Comparison of ENCODE assay signal across 10 mouse cellular contexts in the genomic region with DNA sequence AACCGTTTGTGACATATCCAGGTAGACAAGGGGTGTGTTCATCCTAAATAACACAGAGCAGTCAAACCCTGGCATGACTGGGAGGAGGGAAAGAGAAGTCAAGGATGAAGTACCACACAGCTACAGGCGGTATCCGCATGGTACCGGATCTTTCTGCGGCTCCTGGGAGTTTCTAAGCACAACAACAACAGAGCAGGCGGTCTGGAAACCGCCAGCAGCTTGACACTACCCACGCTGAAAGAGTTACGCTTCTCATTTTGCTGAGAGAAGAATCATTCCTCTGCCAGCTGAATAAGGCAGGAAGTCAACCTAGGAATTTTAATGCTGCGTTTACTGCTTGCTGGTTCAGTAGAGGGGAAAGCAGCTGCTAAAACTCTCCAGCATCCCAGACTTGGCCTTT.
DNase-seq lines count a peak whose midpoint lies in the region; ATAC-seq lines count a peak whose summit lies in the region.
"Had no signal": no experiment of that assay in that cellular context is flagged by ENCODE, and none has a peak within 500 bp of the region (broad histone marks: within the 10 kb centered on the region; RNA-seq: fewer than 3 reads in every experiment).

No protein-coding gene starts in this region.

- no peak overlapping the region for H3K4me3 ChIP-seq in heart, embryonic 10.5 days
- H3K4me3 ChIP-seq in forebrain, embryonic 14.5 days (ENCODE audit: low read depth, low read length) = no peak overlapping the region
- no peak overlapping the region for H3K4me3 ChIP-seq in neural tube, embryonic 14.5 days (ENCODE audit: low read depth, low read length)
- H3K4me3 ChIP-seq: liver, embryonic 13.5 days had no signal

- H3K4me2 ChIP-seq in forebrain, embryonic 14.5 days (ENCODE audit: low read length) = no peak overlapping the region
- H3K4me2 ChIP-seq in neural tube, embryonic 14.5 days (ENCODE audit: low read depth, low read length) = peak overlapping the region; percentile 11; the same call in 1 of the 2 replicates
- H3K4me2 ChIP-seq: liver, embryonic 13.5 days had no signal

- peaks cover 5% of the 10 kb centered on the region; the same call in 1 of the 2 replicates for H3K4me1 ChIP-seq in heart, embryonic 10.5 days
- peaks cover 6% of the 10 kb centered on the region for H3K4me1 ChIP-seq in forebrain, embryonic 14.5 days (ENCODE audit: control insufficient read depth, insufficient read depth, low read length)
- peaks cover 8% of the 10 kb centered on the region for H3K4me1 ChIP-seq in neural tube, embryonic 14.5 days (ENCODE audit: control insufficient read depth, insufficient read depth, low read length)
- H3K4me1 ChIP-seq: liver, embryonic 13.5 days had no signal

- DNase-seq in heart, adult 11 months = peak; percentile 90
- DNase-seq in heart, embryonic 10.5 days (ENCODE audit: low spot score) = no peak
- DNase-seq in forebrain, embryonic 14.5 days (ENCODE audit: low spot score) = peak; percentile 69
- peak; percentile 76 for DNase-seq in layer of hippocampus, adult 8-10 months (ENCODE audit: low spot score in 2 of 2)
- DNase-seq in gastrocnemius, postnatal 4 days (ENCODE audit: low spot score in 2 of 2) = no peak
- DNase-seq in spleen, postnatal 14 days (ENCODE audit: low spot score in 2 of 2) = no peak
- DNase-seq: liver, embryonic 13.5 days; thymus, adult 18-20 months had no signal

- 33% methylated on average over 10 of the region's 10 CpGs for WGBS in heart, embryonic 10.5 days
- 11% methylated on average over 10 of the region's 10 CpGs for WGBS in forebrain, embryonic 14.5 days
- WGBS in neural tube, embryonic 14.5 days = 6% methylated on average over 10 of the region's 10 CpGs

- H3K27me3 ChIP-seq in heart, embryonic 10.5 days (ENCODE audit: insufficient read depth, poor library complexity, severe bottlenecking) = no peaks in the 10 kb centered on the region
- H3K27me3 ChIP-seq in forebrain, embryonic 14.5 days (replicated peaks; ENCODE audit: control insufficient read depth, insufficient read depth, low read length) = no peaks in the 10 kb centered on the region
- no peaks in the 10 kb centered on the region for H3K27me3 ChIP-seq in neural tube, embryonic 14.5 days (ENCODE audit: control insufficient read depth, insufficient read depth, low read length)
- H3K27me3 ChIP-seq: liver, embryonic 13.5 days had no signal

- no peak overlapping the region for H3K27ac ChIP-seq in heart, embryonic 10.5 days
- peak overlapping the region; percentile 21; the same call in 1 of the 2 replicates for H3K27ac ChIP-seq in forebrain, embryonic 14.5 days (ENCODE audit: low read depth, low read length)
- peak overlapping the region; percentile 82 for H3K27ac ChIP-seq in neural tube, embryonic 14.5 days (ENCODE audit: low read depth, low read length)
- H3K27ac ChIP-seq: liver, embryonic 13.5 days had no signal

- no peaks in the 10 kb centered on the region for H3K9me3 ChIP-seq in heart, embryonic 10.5 days
- H3K9me3 ChIP-seq in forebrain, embryonic 14.5 days (replicated peaks; ENCODE audit: control insufficient read depth, low read length) = no peaks in the 10 kb centered on the region
- no peaks in the 10 kb centered on the region for H3K9me3 ChIP-seq in neural tube, embryonic 14.5 days (ENCODE audit: control insufficient read depth, low read length)
- H3K9me3 ChIP-seq: liver, embryonic 13.5 days had no signal

- H3K36me3 ChIP-seq in heart, embryonic 10.5 days = no peaks in the 10 kb centered on the region
- H3K36me3 ChIP-seq in forebrain, embryonic 14.5 days (ENCODE audit: control insufficient read depth, insufficient read depth, low read length) = no peaks in the 10 kb centered on the region
- no peaks in the 10 kb centered on the region for H3K36me3 ChIP-seq in neural tube, embryonic 14.5 days (ENCODE audit: control insufficient read depth, insufficient read depth, low read length)
- H3K36me3 ChIP-seq: liver, embryonic 13.5 days had no signal

- H3K9ac ChIP-seq in forebrain, embryonic 14.5 days (ENCODE audit: low read length) = 0 out of 2 replicates have a peak overlapping the region, but pooled peaks have one; percentile 17
- no peak overlapping the region for H3K9ac ChIP-seq in neural tube, embryonic 14.5 days (replicated peaks; ENCODE audit: low read depth, low read length)
- H3K9ac ChIP-seq: liver, embryonic 13.5 days had no signal

- ATAC-seq in forebrain, embryonic 14.5 days = peak; percentile 46; the same call in 1 of the 2 replicates
- ATAC-seq in neural tube, embryonic 14.5 days (ENCODE audit: low read depth) = peak; percentile 83
- no peak for ATAC-seq in erythroblast, adult 5-6 weeks (replicated peaks; ENCODE audit: low FRiP score, poor library complexity, severe bottlenecking)

Comparison
In these comparisons a context has a peak if more than half of its experiments do, and no peak if none do; other contexts are left out.
1. DNase-seq: peak in heart, adult 11 months (single experiment), forebrain, embryonic 14.5 days (single experiment) and layer of hippocampus, adult 8-10 months (2 of 2); none in heart, embryonic 10.5 days (single experiment), gastrocnemius, postnatal 4 days (0 of 2) and spleen, postnatal 14 days (0 of 2).